Mouse (Mus musculus) MEL (cell line): ENCODE results near the gene Itk. TPM values are rescaled to one million over a fixed set of nuclear protein-coding genes. Genes with fewer than 3 reads are reported as not detected.

Source experiments
- DNase-seq: peaks from one replicate; pipeline ENCODE4 v3.0.0; 2011; ENCODE audit warnings: low read depth, low spot score
- H3K27ac ChIP-seq: 2 replicates; pipeline ENCODE4 v1.5.1; 2012; ENCODE audit warnings: low read depth, mild to moderate bottlenecking, control low read depth, low read length, moderate library complexity; ENCODE audit not compliant: control insufficient read depth
- H3K27me3 ChIP-seq, 2 experiments: fragments of 150-350 bp in 1 of 2; sonication (generic) in 1 of 2; 2 replicates each; pipeline ENCODE4 v1.6.1; 2012; ENCODE audit warnings: low read length in 2 of 2, mild to moderate bottlenecking in 2 of 2, improper control_type of control experiment in 1 of 2, moderate library complexity in 1 of 2; ENCODE audit not compliant: insufficient read depth in 2 of 2, control insufficient read depth in 1 of 2
- H3K36me3 ChIP-seq, 2 experiments: 2 replicates each; pipeline ENCODE4 v1.6.1; 2012 to 2014; ENCODE audit warnings: low read length in 2 of 2, improper control_type of control experiment in 1 of 2, inconsistent platforms in 1 of 2, mild to moderate bottlenecking in 1 of 2; ENCODE audit not compliant: insufficient read depth in 2 of 2, control insufficient read depth in 1 of 2
- H3K4me1 ChIP-seq, 2 experiments: fragments of 150-350 bp in 1 of 2; sonication (generic) in 1 of 2; 2 replicates each; pipeline ENCODE4 v1.6.1; 2012; ENCODE audit warnings: low read length in 2 of 2, improper control_type of control experiment in 1 of 2, mild to moderate bottlenecking in 1 of 2; ENCODE audit not compliant: insufficient read depth in 2 of 2, control insufficient read depth in 1 of 2
- H3K4me3 ChIP-seq, 2 experiments: fragments of 150-350 bp in 1 of 2; sonication (generic) in 1 of 2; 2 replicates each; pipeline ENCODE4 v1.5.1; 2012; ENCODE audit warnings: low read depth in 2 of 2, low read length in 2 of 2, mild to moderate bottlenecking in 2 of 2, moderate library complexity in 2 of 2, control low read depth in 1 of 2, improper control_type of control experiment in 1 of 2; ENCODE audit not compliant: control insufficient read depth in 1 of 2, insufficient read depth in 1 of 2
- H3K79me2 ChIP-seq: 2 replicates; pipeline ENCODE4 v1.6.1; 2012; ENCODE audit warnings: mild to moderate bottlenecking, low read length, moderate library complexity; ENCODE audit not compliant: control insufficient read depth, poor library complexity, insufficient read depth
- H3K9ac ChIP-seq: 2 replicates; pipeline ENCODE4 v1.6.1; 2012; ENCODE audit warnings: low read depth, mild to moderate bottlenecking, control low read depth, low read length, moderate library complexity; ENCODE audit not compliant: control insufficient read depth, poor library complexity, severe bottlenecking
- H3K9me3 ChIP-seq: fragments of 150-350 bp; sonication (generic); replicated peaks from 2 replicates; pipeline ENCODE4 v1.6.1; 2012; ENCODE audit warnings: mild to moderate bottlenecking, low read length, improper control_type of control experiment, moderate library complexity; ENCODE audit not compliant: insufficient read depth
- BHLHE40 ChIP-seq: IDR thresholded peaks from 2 replicates; pipeline ENCODE4 v1.6.1; 2012; ENCODE audit warnings: low read depth, mild to moderate bottlenecking, inconsistent platforms, low read length, improper control_type of control experiment, borderline replicate concordance
- EP300 ChIP-seq, 2 experiments: IDR thresholded peaks; 2 replicates each; pipeline ENCODE4 v1.6.1; 2011; ENCODE audit warnings: improper control_type of control experiment in 2 of 2, low read length in 2 of 2, low read depth in 1 of 2, mild to moderate bottlenecking in 1 of 2
- GABPA ChIP-seq: IDR thresholded peaks from 2 replicates; pipeline ENCODE4 v1.6.1; 2012; ENCODE audit warnings: low read depth, mild to moderate bottlenecking, inconsistent platforms, low read length, improper control_type of control experiment, moderate library complexity
- GATA1 ChIP-seq: IDR thresholded peaks from 2 replicates; pipeline ENCODE4 v1.6.1; 2011; ENCODE audit warnings: low read depth, low read length, improper control_type of control experiment
- JUND ChIP-seq: IDR thresholded peaks from 2 replicates; pipeline ENCODE4 v1.6.1; 2011; ENCODE audit warnings: low read depth, mild to moderate bottlenecking, improper control_type of control experiment, low read length
- KAT2A ChIP-seq: conservative IDR thresholded peaks from 2 replicates; pipeline ENCODE4 v1.6.1; 2012; ENCODE audit warnings: low read depth, low read length, improper control_type of control experiment, inconsistent platforms
- MAFK ChIP-seq: IDR thresholded peaks from 2 replicates; pipeline ENCODE4 v1.6.1; 2011; ENCODE audit warnings: low read depth, mild to moderate bottlenecking, low read length, improper control_type of control experiment, borderline replicate concordance
- MAX ChIP-seq: IDR thresholded peaks from 2 replicates; pipeline ENCODE4 v1.6.1; 2011; ENCODE audit warnings: low read length, improper control_type of control experiment
- MXI1 ChIP-seq: IDR thresholded peaks from 2 replicates; pipeline ENCODE4 v1.6.1; 2011; ENCODE audit warnings: mild to moderate bottlenecking, low read depth, low read length, improper control_type of control experiment
- MYB ChIP-seq: IDR thresholded peaks from 2 replicates; pipeline ENCODE4 v1.6.1; 2011; ENCODE audit warnings: mild to moderate bottlenecking, low read depth, low read length, improper control_type of control experiment
- MYC ChIP-seq: IDR thresholded peaks from 2 replicates; pipeline ENCODE4 v1.6.1; 2011; ENCODE audit warnings: low read depth, mild to moderate bottlenecking, low read length, improper control_type of control experiment, moderate library complexity
- NELFE ChIP-seq: IDR thresholded peaks from 2 replicates; pipeline ENCODE4 v1.6.1; 2011; ENCODE audit warnings: low read depth, low read length, improper control_type of control experiment
- POLR2A ChIP-seq, 2 experiments: IDR thresholded peaks; 2 replicates each; pipeline ENCODE4 v1.6.1; 2011 to 2012; ENCODE audit warnings: low read length in 2 of 2, mild to moderate bottlenecking in 2 of 2, control low read depth in 1 of 2, improper control_type of control experiment in 1 of 2, low read depth in 1 of 2, moderate library complexity in 1 of 2; ENCODE audit not compliant: control insufficient read depth in 1 of 2, insufficient read depth in 1 of 2, poor library complexity in 1 of 2
- POLR2AphosphoS2 ChIP-seq: IDR thresholded peaks from 2 replicates; pipeline ENCODE4 v1.6.1; 2011; ENCODE audit warnings: low read length, improper control_type of control experiment
- RCOR1 ChIP-seq: IDR thresholded peaks from 2 replicates; pipeline ENCODE4 v1.6.1; 2012; ENCODE audit warnings: low read depth, mild to moderate bottlenecking, inconsistent platforms, low read length, improper control_type of control experiment
- TBP ChIP-seq: IDR thresholded peaks from 2 replicates; pipeline ENCODE4 v1.8.0; 2011; ENCODE audit warnings: low read depth, low read length, improper control_type of control experiment
- UBTF ChIP-seq: IDR thresholded peaks from 2 replicates; pipeline ENCODE4 v1.6.1; 2012; ENCODE audit warnings: low read depth, mild to moderate bottlenecking, inconsistent platforms, low read length, improper control_type of control experiment, moderate library complexity, borderline replicate concordance; ENCODE audit not compliant: insufficient read depth
- USF2 ChIP-seq, 2 experiments: IDR thresholded peaks; 2 replicates each; pipeline ENCODE4 v1.6.1; 2011 to 2012; ENCODE audit warnings: improper control_type of control experiment in 2 of 2, low read length in 2 of 2, borderline replicate concordance in 1 of 2, inconsistent platforms in 1 of 2, low read depth in 1 of 2, mild to moderate bottlenecking in 1 of 2; ENCODE audit not compliant: insufficient read depth in 1 of 2
- ZC3H11A ChIP-seq: IDR thresholded peaks from 2 replicates; pipeline ENCODE4 v1.6.1; 2012; ENCODE audit warnings: low read depth, mild to moderate bottlenecking, inconsistent platforms, low read length, improper control_type of control experiment
- ZKSCAN1 ChIP-seq: IDR thresholded peaks from 2 replicates; pipeline ENCODE4 v1.6.1; 2012; ENCODE audit warnings: low read depth, mild to moderate bottlenecking, inconsistent platforms, low read length, improper control_type of control experiment, moderate library complexity
- ZMIZ1 ChIP-seq: IDR thresholded peaks from 2 replicates; pipeline ENCODE4 v1.6.1; 2012; ENCODE audit warnings: low read depth, mild to moderate bottlenecking, inconsistent platforms, low read length, improper control_type of control experiment, moderate library complexity
- polyA plus RNA-seq, 2 experiments: library from polyadenylated mRNA; stranded (reverse) in 1 of 2; unstranded in 1 of 2; fragments of >175 nt in 1 of 2; fragments of >200 nt in 1 of 2; gene quantifications; 2 replicates each; pipeline versions ENCODE4 v1.2.1 to v1.2.4; 2012; ENCODE audit warnings: low replicate concordance in 2 of 2, low read depth in 1 of 2; ENCODE audit not compliant: insufficient read length in 2 of 2, insufficient read depth in 1 of 2, missing spikeins in 1 of 2
- total RNA-seq: library from RNA; depleted of rRNA; stranded (reverse); fragments of 300-350 nt; gene quantifications from 2 replicates; pipeline ENCODE4 v1.2.3, GENCODE M21; 2012

The Itk gene
- total and polyA plus RNA-seq, 3 experiments, result not detected

- TF ChIP-seq MXI1 (no peak), NELFE (no peak), MYB (no peak), GABPA (no peak), MAFK (no peak), MAX (no peak), USF2 (IDR thresholded peaks at IDR 0.05; ENCODE audit: borderline replicate concordance in 1 of 2, insufficient read depth in 1 of 2, low read depth in 1 of 2, low read length in 2 of 2) (no peak), BHLHE40 (no peak), JUND (no peak), MYC (no peak), ZC3H11A (no peak)
- TF ChIP-seq, all 39 proteins: peak for 0
- Histone ChIP-seq H3K36me3 (no peaks in the 10 kb centered on the region), H3K9me3 (no peaks in the 10 kb centered on the region), H3K79me2 (no peaks in the 10 kb centered on the region), H3K27ac (no peak overlapping the region), H3K4me1 (no peaks in the 10 kb centered on the region), H3K9ac (no peak overlapping the region), H3K4me3 (no peak overlapping the region), H3K27me3 (peaks cover 2 to 5% of the 10 kb centered on the region in 2 experiments; a peak in 2 of 4 replicates)
- no peak for DNase-seq
Measured at GRCm38 (mm10) chr11:46404986-46405385, 15.7 kb upstream of the Itk start.

DNA sequence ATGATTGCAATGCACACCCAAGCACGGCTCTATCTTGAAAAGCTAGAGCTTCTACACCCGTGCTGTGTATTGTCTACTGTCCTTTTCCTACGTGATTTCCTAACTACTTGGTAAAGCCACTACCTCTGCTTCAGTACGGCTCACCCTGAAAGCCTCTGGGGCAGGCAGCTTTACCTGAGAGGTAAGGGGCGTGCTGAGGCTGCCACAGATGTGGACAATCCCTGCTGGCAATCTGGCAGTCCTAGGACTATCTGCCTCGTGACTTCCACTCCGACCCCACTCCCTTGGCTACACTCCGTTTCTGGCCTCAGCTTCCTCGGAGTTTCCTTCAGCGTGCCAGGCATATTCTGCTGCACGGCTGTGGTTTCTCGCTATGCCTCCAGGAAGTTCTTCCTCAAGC, 12.2 kb upstream of the Itk start:
- Histone ChIP-seq H3K4me3 (no peak overlapping the region), H3K36me3 (no peaks in the 10 kb centered on the region), H3K27me3 (peaks cover 4 to 5% of the 10 kb centered on the region in 2 experiments; a peak in 3 of 4 replicates), H3K4me1 (no peaks in the 10 kb centered on the region), H3K9me3 (no peaks in the 10 kb centered on the region), H3K79me2 (no peaks in the 10 kb centered on the region)
- no peak for DNase-seq
- no peak for TF ChIP-seq MAFK
- TF ChIP-seq, all 39 proteins: peak for 0
- Histone ChIP-seq H3K9ac (no peak overlapping the region), H3K27ac (no peak overlapping the region)

- no peak for TF ChIP-seq EP300 (IDR thresholded peaks at IDR 0.05; ENCODE audit: low read depth in 1 of 2, low read length in 2 of 2)
- TF ChIP-seq UBTF, result no peak
- no peak for TF ChIP-seq GATA1
- no peak for TF ChIP-seq RCOR1
- no peak for TF ChIP-seq TBP
- no peak for TF ChIP-seq KAT2A
- TF ChIP-seq POLR2A (IDR thresholded peaks at IDR 0.05; ENCODE audit: control insufficient read depth in 1 of 2, insufficient read depth in 1 of 2, low read depth in 1 of 2, low read length in 2 of 2, poor library complexity in 1 of 2), result no peak
- TF ChIP-seq ZKSCAN1, result no peak
- TF ChIP-seq POLR2AphosphoS2, result no peak
- TF ChIP-seq ZMIZ1, result no peak
- no peak overlapping the region for H3K27ac ChIP-seq
- no peak for DNase-seq
Measured at GRCm38 (mm10) chr11:46398933-46399383, 9.6 kb upstream of the Itk start.

More at GRCm38 (mm10) chr11:46398933-46399383, 9.6 kb upstream of the Itk start:
- H3K27me3 ChIP-seq, result peaks cover 4 to 5% of the 10 kb centered on the region in 2 experiments; a peak in 3 of 4 replicates
- H3K9ac ChIP-seq, result no peak overlapping the region
- no peak overlapping the region for H3K4me3 ChIP-seq
- no peaks in the 10 kb centered on the region for H3K36me3 ChIP-seq
- no peaks in the 10 kb centered on the region for H3K9me3 ChIP-seq
- H3K79me2 ChIP-seq, result no peaks in the 10 kb centered on the region
- no peaks in the 10 kb centered on the region for H3K4me1 ChIP-seq
